Comparison of ENCODE assay signal across 15 mouse cellular contexts in the genomic region with DNA sequence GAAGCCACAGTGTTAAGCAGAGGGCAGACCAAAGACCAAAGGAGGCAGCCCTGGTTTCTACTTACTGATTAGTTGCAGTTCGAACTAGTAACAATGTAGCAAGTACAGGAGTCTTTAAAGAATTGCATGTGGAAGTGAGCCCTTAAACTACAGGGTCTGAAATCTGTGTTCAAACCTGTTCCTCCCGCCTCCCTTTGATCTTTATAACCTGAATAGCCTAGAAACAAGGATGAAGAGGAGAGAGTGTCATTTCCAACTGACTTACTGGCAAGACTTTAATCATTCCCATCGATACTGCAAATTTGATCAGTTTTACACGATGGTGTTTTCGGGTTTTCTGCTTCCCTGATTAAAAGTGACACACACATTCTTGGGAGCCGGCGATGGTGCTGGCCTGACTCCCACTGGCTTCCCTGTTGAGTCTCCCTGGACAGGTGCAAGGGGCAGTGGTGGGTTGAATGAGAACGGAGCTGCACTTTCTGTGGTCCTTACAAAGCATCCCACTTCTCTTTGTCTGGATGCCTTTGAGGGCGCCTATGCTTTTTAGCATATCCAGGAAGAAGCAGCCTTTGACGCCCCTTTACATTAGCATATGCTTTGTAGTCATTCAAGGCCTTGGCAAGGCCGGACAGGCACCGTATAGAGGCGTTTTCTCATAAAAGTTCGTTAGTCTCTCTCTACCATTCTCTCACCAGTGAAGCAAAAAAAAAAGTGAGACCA. TPM values are rescaled to one million over a fixed set of nuclear protein-coding genes. Genes with fewer than 3 reads are reported as not detected.
DNase-seq lines count a peak whose midpoint lies in the region; ATAC-seq and TF ChIP-seq lines count a peak whose summit lies in the region.
"Had no signal": no experiment of that assay in that cellular context is flagged by ENCODE, and none has a peak within 500 bp of the region (broad histone marks: within the 10 kb centered on the region; RNA-seq: fewer than 3 reads in every experiment).

No protein-coding gene starts in this region.

- H3K36me3 ChIP-seq in forebrain, embryonic 10.5 days (replicated peaks), result peaks cover 3% of the 10 kb centered on the region; the same call in 1 of the 2 replicates
- H3K36me3 ChIP-seq in hindbrain, embryonic 14.5 days (replicated peaks; ENCODE audit: control insufficient read depth, insufficient read depth), result peaks cover 10% of the 10 kb centered on the region; the same call in 1 of the 2 replicates
- 0 out of 2 replicates have a peak, but pooled peaks cover 2% of the 10 kb centered on the region for H3K36me3 ChIP-seq in midbrain, postnatal 0 days (ENCODE audit: insufficient read depth, low read length)

- no peaks in the 10 kb centered on the region; the same call in 1 of the 2 replicates for H3K9me3 ChIP-seq in forebrain, embryonic 10.5 days
- H3K9me3 ChIP-seq in hindbrain, embryonic 14.5 days (ENCODE audit: control insufficient read depth, low read length), result no peaks in the 10 kb centered on the region
- no peaks in the 10 kb centered on the region for H3K9me3 ChIP-seq in midbrain, postnatal 0 days (ENCODE audit: low read length)
- H3K9me3 ChIP-seq: embryonic facial prominence, embryonic 12.5 days; limb, embryonic 10.5 days had no signal

- no peak overlapping the region for H3K9ac ChIP-seq in hindbrain, embryonic 14.5 days
- H3K9ac ChIP-seq in midbrain, postnatal 0 days (replicated peaks; ENCODE audit: low read length, poor library complexity, severe bottlenecking), result no peak overlapping the region
- H3K9ac ChIP-seq: embryonic facial prominence, embryonic 12.5 days had no signal

- intact Hi-C loops in left cerebral cortex, postnatal 14 days (cut with DNase I), result no loop called here
- intact Hi-C loops in left cerebral cortex, adult 2 months (cut with DNase I), result no loop called here

- peak; percentile 93 for DNase-seq in ES-CJ7 (ENCODE audit: low read depth, low spot score)
- no peak for DNase-seq in forebrain, embryonic 10.5 days (ENCODE audit: extremely low spot score, low spot score)
- DNase-seq in hindbrain, embryonic 14.5 days (ENCODE audit: low spot score), result no peak
- peak; percentile 54 for DNase-seq in midbrain, postnatal 0 days (ENCODE audit: low spot score)
- no peak for DNase-seq in thymus, postnatal 10 days (ENCODE audit: low spot score in 2 of 2)
- DNase-seq in left cerebral cortex, postnatal 14 days (ENCODE audit: low spot score in 2 of 2), result no peak
- no peak for DNase-seq in left cerebral cortex, adult 2 months (ENCODE audit: extremely low spot score in 1 of 2, low spot score in 2 of 2)
- no peak for DNase-seq in layer of hippocampus, adult 9-10 months (ENCODE audit: low spot score)
- DNase-seq: adrenal gland, adult 2 months; cerebellum, adult 11 months; heart, postnatal 14 days; kidney, adult 8-10 months had no signal

- ATAC-seq in hindbrain, embryonic 14.5 days (ENCODE audit: low FRiP score), result peak; percentile 89
- ATAC-seq in midbrain, postnatal 0 days (ENCODE audit: low FRiP score), result peak; percentile 49; the same call in 1 of the 2 replicates

- no peak for TF ChIP-seq CTCF in midbrain, postnatal 0 days (IDR thresholded peaks at IDR 0.05)
- no peak for TF ChIP-seq CTCF in left cerebral cortex, adult 2 months (IDR thresholded peaks at IDR 0.05)

- H3K4me1 ChIP-seq in forebrain, embryonic 10.5 days, result peaks cover 31% of the 10 kb centered on the region
- H3K4me1 ChIP-seq in hindbrain, embryonic 14.5 days (replicated peaks; ENCODE audit: control insufficient read depth, insufficient read depth, low read length), result 0 out of 2 replicates have a peak, but pooled peaks cover 3% of the 10 kb centered on the region
- H3K4me1 ChIP-seq in midbrain, postnatal 0 days (ENCODE audit: insufficient read depth, low read length), result no peaks in the 10 kb centered on the region
- H3K4me1 ChIP-seq: embryonic facial prominence, embryonic 12.5 days; limb, embryonic 10.5 days had no signal

- no peak overlapping the region for H3K4me2 ChIP-seq in hindbrain, embryonic 14.5 days (replicated peaks)
- H3K4me2 ChIP-seq in midbrain, postnatal 0 days (ENCODE audit: low read depth, low read length, poor library complexity, severe bottlenecking), result no peak overlapping the region
- H3K4me2 ChIP-seq: embryonic facial prominence, embryonic 12.5 days had no signal

- 24% methylated on average over 14 of the region's 14 CpGs for WGBS in forebrain, embryonic 10.5 days
- 13% methylated on average over 14 of the region's 14 CpGs for WGBS in hindbrain, embryonic 14.5 days
- 24% methylated on average over 14 of the region's 14 CpGs for whole genome bisulfite sequencing in midbrain, postnatal 0 days

- peak overlapping the region; percentile 68 for H3K27ac ChIP-seq in forebrain, embryonic 10.5 days
- peak overlapping the region; percentile 61 for H3K27ac ChIP-seq in hindbrain, embryonic 14.5 days
- 0 out of 2 replicates have a peak overlapping the region, but pooled peaks have one; percentile 19 for H3K27ac ChIP-seq in midbrain, postnatal 0 days (ENCODE audit: low read depth, low read length)
- H3K27ac ChIP-seq in left cerebral cortex, adult 2 months, result no peak overlapping the region
- H3K27ac ChIP-seq: embryonic facial prominence, embryonic 12.5 days; limb, embryonic 10.5 days; stomach, postnatal 0 days had no signal

- no peaks in the 10 kb centered on the region for H3K27me3 ChIP-seq in forebrain, embryonic 10.5 days (ENCODE audit: poor library complexity, severe bottlenecking)
- H3K27me3 ChIP-seq in hindbrain, embryonic 14.5 days (ENCODE audit: control insufficient read depth, insufficient read depth, low read length), result no peaks in the 10 kb centered on the region
- no peaks in the 10 kb centered on the region for H3K27me3 ChIP-seq in midbrain, postnatal 0 days (ENCODE audit: insufficient read depth, low read length)
- H3K27me3 ChIP-seq: embryonic facial prominence, embryonic 12.5 days had no signal

- no peak overlapping the region for H3K4me3 ChIP-seq in forebrain, embryonic 10.5 days
- H3K4me3 ChIP-seq in hindbrain, embryonic 14.5 days (replicated peaks; ENCODE audit: low read length), result no peak overlapping the region
- no peak overlapping the region for H3K4me3 ChIP-seq in midbrain, postnatal 0 days (ENCODE audit: low read depth, low read length)
- no peak overlapping the region for H3K4me3 ChIP-seq in left cerebral cortex, adult 2 months
- H3K4me3 ChIP-seq: embryonic facial prominence, embryonic 12.5 days; limb, embryonic 10.5 days had no signal

RNA-seq across cellular contexts. Expression of gene Mtmr2, which starts 49.0 kb away (rescaled TPM):
- 77.5 and 77.7 TPM in 2 replicates for polyA plus RNA-seq in forebrain, embryonic 10.5 days (2016; fragmentation: Nextera tagmentation; extraction: Ambion mirVana)
- polyA plus RNA-seq in hindbrain, embryonic 14.5 days (2014; fragmentation: Nextera tagmentation; extraction: Ambion mirVana), result 51.0 and 54.4 TPM in 2 replicates
- 43.0 and 57.0 TPM in 2 replicates for total RNA-seq in midbrain, postnatal 0 days (2014; rRNA removed)
- 47.7 and 48.0 TPM in 2 replicates for polyA plus RNA-seq in midbrain, postnatal 0 days (2015; fragmentation: Nextera tagmentation; extraction: Ambion mirVana)
- total RNA-seq in left cerebral cortex, postnatal 14 days (2021), result 10 to 100 TPM; 44.2 to 46.0 TPM
- total RNA-seq in left cerebral cortex, adult 2 months (2021), result 10 to 100 TPM; 50.8 to 52.6 TPM

Comparison
In these comparisons a context has a peak if more than half of its experiments do, and no peak if none do; other contexts are left out.
1. DNase-seq: peak in ES-CJ7 (single experiment) and midbrain, postnatal 0 days (single experiment); none in forebrain, embryonic 10.5 days (single experiment), hindbrain, embryonic 14.5 days (single experiment), thymus, postnatal 10 days (0 of 2), left cerebral cortex, postnatal 14 days (0 of 2), left cerebral cortex, adult 2 months (0 of 2) and layer of hippocampus, adult 9-10 months (single experiment).